Mouse (Mus musculus) kidney, embryonic 15.5 days (tissue): ENCODE data around the gene Notch3. TPM values are rescaled to one million over a fixed set of nuclear protein-coding genes. Genes with fewer than 3 reads are reported as not detected.

ENCODE experiments used
- ATAC-seq: fragments of 200-750 bp; cut with Nextera tagmentation; replicated peaks from 2 replicates; pipeline ENCODE4 v1.8.0; 2017; ENCODE audit warnings: moderate TSS enrichment; ENCODE audit not compliant: low FRiP score
- H3K27ac ChIP-seq: fragments of 300-500 bp; sonication (generic); 2 replicates; pipeline ENCODE4 v1.5.1; 2015; ENCODE audit warnings: mild to moderate bottlenecking, inconsistent platforms
- H3K27me3 ChIP-seq: fragments of 300-500 bp; sonication (generic); 2 replicates; pipeline ENCODE4 v1.6.1; 2015; ENCODE audit warnings: inconsistent platforms
- H3K36me3 ChIP-seq: fragments of 300-500 bp; sonication (generic); 2 replicates; pipeline ENCODE4 v1.6.1; 2015; ENCODE audit warnings: inconsistent platforms
- H3K4me1 ChIP-seq: fragments of 300-500 bp; sonication (generic); 2 replicates; pipeline ENCODE4 v1.6.1; 2015; ENCODE audit warnings: inconsistent platforms
- H3K4me2 ChIP-seq: fragments of 300-500 bp; sonication (generic); 2 replicates; pipeline ENCODE4 v1.6.1; 2015; ENCODE audit warnings: moderate library complexity, mild to moderate bottlenecking, inconsistent platforms
- H3K4me3 ChIP-seq: fragments of 300-500 bp; sonication (generic); replicated peaks from 2 replicates; pipeline ENCODE4 v1.5.1; 2015; ENCODE audit warnings: mild to moderate bottlenecking, inconsistent platforms
- H3K9ac ChIP-seq: fragments of 300-500 bp; sonication (generic); 2 replicates; pipeline ENCODE4 v1.6.1; 2015; ENCODE audit warnings: mild to moderate bottlenecking, inconsistent platforms
- H3K9me3 ChIP-seq: fragments of 300-500 bp; sonication (generic); replicated peaks from 2 replicates; pipeline ENCODE4 v1.6.1; 2016; ENCODE audit warnings: inconsistent platforms
- WGBS: fragments of 180-500 bp; shearing (Covaris S2); methylation state at CpG from one replicate; pipeline ENCODE4 v1.1.7; 2015; ENCODE audit warnings: mixed read lengths; 5-methylcytosine and 5-hydroxymethylcytosine counted together
- polyA plus RNA-seq: library from polyadenylated mRNA; unstranded; fragments of >200 nt; fragmentation: Nextera tagmentation; extraction: Ambion mirVana; gene quantifications from 2 replicates; pipeline ENCODE4 v1.2.1, GENCODE M21; 2015

Gene Notch3
- polyA plus RNA-seq, 1 experiment from 2014 or later: 14.9 TPM

DNA sequence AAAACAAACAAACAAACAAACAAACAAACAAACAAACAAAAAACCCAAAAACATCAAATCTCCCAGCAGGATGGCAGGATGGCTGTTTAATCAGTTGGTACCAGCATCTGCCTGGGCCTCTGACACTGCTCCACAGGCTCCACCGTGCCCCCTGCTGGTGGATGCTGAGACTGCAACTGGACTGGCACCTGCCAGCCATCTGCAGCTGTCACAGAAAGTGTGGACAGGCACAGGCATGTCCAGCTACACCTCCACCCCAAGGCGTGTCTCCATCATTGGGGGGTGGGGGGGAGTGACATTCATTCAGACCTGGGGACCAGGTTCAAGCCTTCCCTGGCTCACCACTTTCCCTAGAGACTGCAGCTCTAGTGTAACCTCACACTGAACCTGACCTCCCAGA, 93.3 kb downstream of the Notch3 start:
- WGBS: 0% methylated on average over 2 of the region's 2 CpGs
- Histone ChIP-seq H3K4me2 (no peak overlapping the region), H3K27me3 (no peaks in the 10 kb centered on the region), H3K4me1 (no peaks in the 10 kb centered on the region), H3K36me3 (no peaks in the 10 kb centered on the region), H3K9me3 (no peaks in the 10 kb centered on the region), H3K27ac (no peak overlapping the region), H3K4me3 (no peak overlapping the region), H3K9ac (no peak overlapping the region)
- no peak for ATAC-seq

Other genes starting within 250 kb of the Notch3 start
- 71.0 and 73.6 TPM in 2 replicates for gene Rrp1b, start 130.8 kb downstream of the Notch3 start, polyA plus RNA-seq
- 0.70 and 0.73 TPM in 2 replicates for gene Hsf2bp, start 130.5 kb downstream of the Notch3 start, polyA plus RNA-seq
- gene Ephx3, start 22.7 kb upstream of the Notch3 start, polyA plus RNA-seq: 0.10 and 0.19 TPM in 2 replicates
- 100 and 101 TPM in 2 replicates for gene Brd4, start 117.9 kb upstream of the Notch3 start, polyA plus RNA-seq
- gene Akap8, start 154.4 kb upstream of the Notch3 start, polyA plus RNA-seq: 117 and 119 TPM in 2 replicates
- gene Akap8l, start 183.8 kb upstream of the Notch3 start, polyA plus RNA-seq: 109 and 128 TPM in 2 replicates
- gene Wiz, start 222.6 kb upstream of the Notch3 start, polyA plus RNA-seq: 25.6 and 26.5 TPM in 2 replicates
- gene Rasal3, start 236.7 kb upstream of the Notch3 start, polyA plus RNA-seq: 0.33 and 0.95 TPM in 2 replicates